Mouse (Mus musculus): ENCODE results near the gene Upf2. TPM values are rescaled to one million over a fixed set of nuclear protein-coding genes. Genes with fewer than 3 reads are reported as not detected.

Upf2 gene
- polyA plus RNA-seq, 1 experiment from 2014 or later = 13.6 TPM

- Histone ChIP-seq H3K27me3 (ENCODE audit: control insufficient read depth, insufficient read depth, low read length) (peaks cover 6% of the 10 kb centered on the region; the same call in 1 of the 2 replicates), H3K4me3 (ENCODE audit: low read depth, low read length) (no peak overlapping the region), H3K4me1 (ENCODE audit: control insufficient read depth, insufficient read depth, low read length) (no peaks in the 10 kb centered on the region; the same call in 1 of the 2 replicates), H3K27ac (replicated peaks; ENCODE audit: low read depth, low read length) (no peak overlapping the region), H3K36me3 (ENCODE audit: control insufficient read depth, insufficient read depth, low read length) (no peaks in the 10 kb centered on the region), H3K9ac (ENCODE audit: low read length) (no peak overlapping the region), H3K4me2 (ENCODE audit: low read depth, severe bottlenecking) (no peak overlapping the region), H3K9me3 (ENCODE audit: control insufficient read depth, low read length) (no peaks in the 10 kb centered on the region)
- peak; percentile 65 for DNase-seq (ENCODE audit: low spot score)
- peak; percentile 63; the same call in 1 of the 2 replicates for ATAC-seq (ENCODE audit: insufficient number of reproducible peaks, low FRiP score, low TSS enrichment, low read depth)
- WGBS = 14% methylated on average over 6 of the region's 6 CpGs
Observed at GRCm38 (mm10) chr2:6098924-6099323, 147.7 kb downstream of the Upf2 start.

DNA sequence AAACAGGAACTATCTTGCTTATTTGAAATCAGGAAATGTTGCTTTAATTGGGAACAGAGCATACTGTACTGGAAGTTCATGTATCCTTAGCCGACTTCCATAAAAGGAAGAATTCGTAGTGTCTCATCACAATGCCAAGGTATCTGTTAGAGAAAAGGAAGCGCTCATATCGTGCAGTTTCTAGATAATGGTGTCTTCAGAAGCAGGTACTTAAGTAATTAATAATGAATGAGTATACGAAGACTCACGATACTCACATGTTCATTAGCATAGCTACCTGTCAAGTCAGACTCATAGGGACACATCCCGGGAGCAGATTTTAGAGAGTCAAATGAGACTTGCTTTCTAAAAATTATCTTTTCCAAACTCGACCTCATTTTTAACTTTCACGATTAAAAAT, 148.2 kb downstream of the Upf2 start:
- ATAC-seq (ENCODE audit: insufficient number of reproducible peaks, low FRiP score, low TSS enrichment, low read depth) (no peak), DNase-seq (ENCODE audit: low spot score) (no peak)
- H3K36me3 ChIP-seq (ENCODE audit: control insufficient read depth, insufficient read depth, low read length) = no peaks in the 10 kb centered on the region
- H3K4me3 ChIP-seq (ENCODE audit: low read depth, low read length) = no peak overlapping the region
- no peak overlapping the region for H3K9ac ChIP-seq (ENCODE audit: low read length)
- no peak overlapping the region for H3K4me2 ChIP-seq (ENCODE audit: low read depth, severe bottlenecking)
- H3K27me3 ChIP-seq (ENCODE audit: control insufficient read depth, insufficient read depth, low read length) = peaks cover 6% of the 10 kb centered on the region; the same call in 1 of the 2 replicates
- WGBS = 72% methylated on average over 9 of the region's 9 CpGs
- no peak overlapping the region for H3K27ac ChIP-seq (replicated peaks; ENCODE audit: low read depth, low read length)
- H3K9me3 ChIP-seq (ENCODE audit: control insufficient read depth, low read length) = no peaks in the 10 kb centered on the region
- H3K4me1 ChIP-seq (ENCODE audit: control insufficient read depth, insufficient read depth, low read length) = no peaks in the 10 kb centered on the region; the same call in 1 of the 2 replicates

- H3K36me3 ChIP-seq (ENCODE audit: control insufficient read depth, insufficient read depth, low read length) = no peaks in the 10 kb centered on the region
- WGBS = 5% methylated on average over 50 of the region's 51 CpGs
- peak overlapping the region; percentile 81 for H3K4me2 ChIP-seq (ENCODE audit: low read depth, severe bottlenecking)
- peak overlapping the region; percentile 32 for H3K4me3 ChIP-seq (ENCODE audit: low read depth, low read length)
- H3K27me3 ChIP-seq (ENCODE audit: control insufficient read depth, insufficient read depth, low read length) = peaks cover 6% of the 10 kb centered on the region; the same call in 1 of the 2 replicates
- H3K9ac ChIP-seq (ENCODE audit: low read length) = peak overlapping the region; percentile 34; the same call in 1 of the 2 replicates
- peak; percentile 70 for DNase-seq (ENCODE audit: low spot score)
- H3K9me3 ChIP-seq (ENCODE audit: control insufficient read depth, low read length) = no peaks in the 10 kb centered on the region
- H3K4me1 ChIP-seq (ENCODE audit: control insufficient read depth, insufficient read depth, low read length) = no peaks in the 10 kb centered on the region; the same call in 1 of the 2 replicates
- peak; percentile 71 for ATAC-seq (ENCODE audit: insufficient number of reproducible peaks, low FRiP score, low TSS enrichment, low read depth)
- H3K27ac ChIP-seq (replicated peaks; ENCODE audit: low read depth, low read length) = no peak overlapping the region
Observed at GRCm38 (mm10) chr2:6100027-6100749, 148.9 kb downstream of the Upf2 start.

DNA sequence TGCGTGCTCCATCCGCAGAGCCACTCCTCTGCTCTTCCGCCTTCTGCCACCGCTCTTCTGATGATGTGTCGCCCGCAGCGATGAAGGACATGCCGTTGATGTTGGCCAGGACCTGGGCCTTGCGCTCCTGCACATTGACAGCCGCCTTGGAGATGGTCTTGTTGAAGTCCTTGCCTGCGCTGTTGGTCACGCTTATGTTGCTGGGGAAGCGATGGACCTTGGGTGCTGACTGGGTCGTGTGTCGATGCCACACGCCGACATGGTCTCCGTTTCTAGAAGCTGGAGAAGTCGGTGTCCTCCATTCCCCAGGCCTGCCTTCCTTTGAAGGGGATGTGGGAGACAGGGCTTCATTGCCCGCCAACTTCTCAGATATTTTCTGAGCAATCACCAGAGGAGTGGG, 149.5 kb downstream of the Upf2 start:
- H3K9ac ChIP-seq (ENCODE audit: low read length) = peak overlapping the region; percentile 34; the same call in 1 of the 2 replicates
- H3K27me3 ChIP-seq (ENCODE audit: control insufficient read depth, insufficient read depth, low read length) = peaks cover 6% of the 10 kb centered on the region; the same call in 1 of the 2 replicates
- peak overlapping the region; percentile 32 for H3K4me3 ChIP-seq (ENCODE audit: low read depth, low read length)
- WGBS = 33% methylated on average over 20 of the region's 20 CpGs
- no peaks in the 10 kb centered on the region; the same call in 1 of the 2 replicates for H3K4me1 ChIP-seq (ENCODE audit: control insufficient read depth, insufficient read depth, low read length)
- no peak overlapping the region for H3K27ac ChIP-seq (replicated peaks; ENCODE audit: low read depth, low read length)
- ATAC-seq (ENCODE audit: insufficient number of reproducible peaks, low FRiP score, low TSS enrichment, low read depth) (no peak), DNase-seq (ENCODE audit: low spot score) (peak; percentile 36)
- H3K4me2 ChIP-seq (ENCODE audit: low read depth, severe bottlenecking) = peak overlapping the region; percentile 81
- no peaks in the 10 kb centered on the region for H3K9me3 ChIP-seq (ENCODE audit: control insufficient read depth, low read length)
- no peaks in the 10 kb centered on the region for H3K36me3 ChIP-seq (ENCODE audit: control insufficient read depth, insufficient read depth, low read length)

- Histone ChIP-seq H3K36me3 (ENCODE audit: control insufficient read depth, insufficient read depth, low read length) (no peaks in the 10 kb centered on the region), H3K4me1 (ENCODE audit: control insufficient read depth, insufficient read depth, low read length) (no peaks in the 10 kb centered on the region), H3K4me2 (ENCODE audit: low read depth, severe bottlenecking) (no peak overlapping the region), H3K27ac (replicated peaks; ENCODE audit: low read depth, low read length) (no peak overlapping the region), H3K9ac (ENCODE audit: low read length) (no peak overlapping the region), H3K27me3 (ENCODE audit: control insufficient read depth, insufficient read depth, low read length) (peaks cover 6% of the 10 kb centered on the region; the same call in 1 of the 2 replicates), H3K9me3 (ENCODE audit: control insufficient read depth, low read length) (no peaks in the 10 kb centered on the region), H3K4me3 (ENCODE audit: low read depth, low read length) (no peak overlapping the region)
- ATAC-seq (ENCODE audit: insufficient number of reproducible peaks, low FRiP score, low TSS enrichment, low read depth) (no peak), DNase-seq (ENCODE audit: low spot score) (no peak)
- whole genome bisulfite sequencing = 93% methylated on average over 2 of the region's 2 CpGs
Observed at GRCm38 (mm10) chr2:6105437-6105836, 154.2 kb downstream of the Upf2 start.

Other genes starting within 250 kb of the Upf2 start
- gene Camk1d, start 237.0 kb upstream of the Upf2 start, polyA plus RNA-seq (2014; fragmentation: Nextera tagmentation; extraction: Ambion mirVana) = 0.92 and 1.2 TPM in 2 replicates
- 105 and 109 TPM in 2 replicates for gene Nudt5, start 106.5 kb upstream of the Upf2 start, polyA plus RNA-seq (2014; fragmentation: Nextera tagmentation; extraction: Ambion mirVana)
- gene Cdc123, start 106.3 kb upstream of the Upf2 start, polyA plus RNA-seq (2014; fragmentation: Nextera tagmentation; extraction: Ambion mirVana) = 352 and 390 TPM in 2 replicates
- 2.2 and 2.5 TPM in 2 replicates for gene Gm13199, start 88.5 kb upstream of the Upf2 start, polyA plus RNA-seq (2014; fragmentation: Nextera tagmentation; extraction: Ambion mirVana)
- 81.9 and 87.1 TPM in 2 replicates for gene Sec61a2, start 56.0 kb upstream of the Upf2 start, polyA plus RNA-seq (2014; fragmentation: Nextera tagmentation; extraction: Ambion mirVana)
- 5.2 and 5.7 TPM in 2 replicates for gene Dhtkd1, start 8.7 kb upstream of the Upf2 start, polyA plus RNA-seq (2014; fragmentation: Nextera tagmentation; extraction: Ambion mirVana)
- 3.8 and 4.8 TPM in 2 replicates for gene Proser2, start 178.7 kb downstream of the Upf2 start, polyA plus RNA-seq (2014; fragmentation: Nextera tagmentation; extraction: Ambion mirVana)

All from limb, embryonic 11.5 days (tissue).